Mouse (Mus musculus): ENCODE measurements around the gene Mre11a.
"Not testable (repeated sequence)": the region's sequence is repeated elsewhere in the genome, so short reads cannot be mapped to it uniquely, and the experiment has no call there.

The Mre11a gene

GRCm38 (mm10) chr9:14870377-14870776, 85.9 kb downstream of the Mre11a start:
- no peak for DNase-seq (ENCODE audit: low spot score)

DNA sequence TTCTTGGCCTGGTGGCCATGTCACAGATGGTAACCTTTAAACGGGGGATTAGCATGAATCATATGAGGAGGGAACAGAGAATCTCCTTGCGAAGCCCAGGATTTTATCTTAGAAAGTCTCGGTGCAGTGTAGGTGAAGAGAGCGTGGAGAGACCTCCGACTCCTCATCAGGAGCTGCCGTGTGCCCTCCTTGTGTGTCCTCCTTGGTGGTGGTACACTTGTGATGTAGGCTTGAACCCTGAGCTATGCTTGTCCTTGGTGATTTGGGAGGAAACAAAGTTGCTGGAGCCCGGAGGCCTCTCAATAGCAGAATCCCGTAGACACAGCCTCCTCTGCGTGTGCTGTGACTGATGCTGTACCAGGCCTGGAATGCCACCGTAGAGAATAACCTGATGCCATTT, 86.3 kb downstream of the Mre11a start:
- DNase-seq (ENCODE audit: low spot score) = no peak

DNA sequence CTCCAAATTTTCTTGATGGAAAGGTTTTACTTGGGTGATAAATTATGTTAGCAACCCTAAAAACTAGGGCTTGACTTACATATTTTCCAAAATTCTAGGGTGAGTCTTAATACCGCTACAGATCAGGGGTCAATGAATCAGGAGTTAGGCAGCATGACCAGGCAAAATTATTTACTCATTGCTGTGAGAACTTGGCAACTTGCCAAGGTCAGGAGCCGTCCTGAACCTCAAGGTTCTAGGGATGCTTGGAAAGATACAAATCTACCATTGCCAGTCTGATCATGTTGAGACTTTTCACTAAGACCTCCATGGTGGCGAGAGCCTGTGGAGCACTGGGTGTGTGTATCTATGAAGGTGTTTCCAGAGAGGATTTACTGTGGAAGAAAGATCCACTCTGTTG, 87.1 kb downstream of the Mre11a start:
- DNase-seq (ENCODE audit: low spot score) = no peak

DNA sequence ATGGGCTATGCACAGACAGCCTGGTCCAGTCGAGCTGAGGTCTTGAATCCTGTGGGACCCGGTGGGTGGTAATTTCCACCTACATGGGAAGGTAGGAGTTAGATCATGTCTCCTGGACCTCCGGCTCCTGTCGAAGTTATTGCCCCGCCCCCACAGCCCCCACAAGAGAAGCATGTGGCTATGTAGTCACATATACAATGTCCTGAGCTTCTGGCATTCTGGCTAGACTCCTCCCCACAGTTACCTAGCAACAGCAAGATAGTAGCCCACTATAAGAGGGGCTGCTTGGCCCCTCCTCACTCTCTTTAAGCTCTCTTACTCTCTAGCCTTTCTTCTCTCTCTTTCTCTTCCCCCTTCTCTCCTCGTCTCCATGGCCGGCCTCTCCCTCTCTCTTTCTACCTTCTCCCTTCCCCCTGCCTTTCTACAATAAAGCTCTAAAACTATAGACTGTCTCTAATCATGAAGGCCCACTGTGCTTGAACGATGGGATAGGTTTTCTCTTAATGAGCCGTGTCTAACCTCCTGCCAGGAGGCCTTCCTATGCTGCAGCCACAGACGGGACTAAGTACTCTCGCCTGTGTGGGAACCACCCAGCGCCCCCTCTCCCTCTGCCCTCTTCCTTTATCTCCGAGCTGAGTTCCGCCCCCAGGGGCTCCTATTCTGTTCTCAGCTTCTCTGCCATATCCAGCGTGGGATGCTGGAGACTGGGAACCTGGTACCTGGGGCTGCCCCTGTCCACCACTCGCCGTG, 87.9 kb downstream of the Mre11a start:
- DNase-seq (ENCODE audit: low spot score) = no peak

GRCm38 (mm10) chr9:14875743-14876507, 91.5 kb downstream of the Mre11a start:
- DNase-seq (ENCODE audit: low spot score) = no peak

DNA sequence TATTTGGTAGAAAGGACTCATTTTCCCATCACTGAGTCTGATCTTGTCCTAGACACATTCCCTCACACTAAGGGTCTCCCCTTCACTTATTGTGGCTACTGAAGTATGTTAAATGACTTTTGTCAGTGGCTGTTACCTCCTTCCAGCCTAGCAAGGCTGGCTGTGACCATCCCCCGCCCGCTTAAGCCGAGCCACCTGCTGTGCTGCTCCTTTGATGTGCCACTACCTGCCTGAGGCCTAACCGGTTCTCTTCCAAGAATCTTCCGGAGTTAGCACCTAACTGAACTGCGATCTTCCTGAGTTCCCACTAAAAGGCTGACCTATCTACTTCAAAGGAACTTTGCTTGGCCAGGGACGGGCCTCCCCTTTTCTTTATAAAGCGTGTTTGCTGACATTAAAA, 92.1 kb downstream of the Mre11a start:
- not testable (repeated sequence) for DNase-seq (ENCODE audit: low spot score)

DNA sequence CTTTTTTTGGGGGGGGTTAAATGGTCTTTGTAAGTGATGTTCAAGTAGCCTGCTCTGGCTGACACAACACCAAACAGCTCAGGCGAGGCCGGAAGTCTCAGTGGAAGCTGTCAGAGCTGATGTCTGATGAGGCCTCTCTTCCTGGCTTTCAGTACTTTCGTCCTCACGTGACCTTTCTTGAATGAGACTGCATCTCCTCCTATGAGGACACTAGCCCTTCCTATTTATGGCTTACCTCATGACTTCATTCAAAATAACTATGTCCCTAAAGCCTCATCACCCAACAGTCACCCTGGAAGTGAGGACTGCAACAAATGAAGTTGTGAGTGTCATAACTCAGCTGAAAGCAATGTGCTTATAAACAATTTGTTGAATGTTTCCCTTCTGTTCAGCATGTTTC, 100.2 kb downstream of the Mre11a start:
- no peak for DNase-seq (ENCODE audit: low spot score)

- DNase-seq (ENCODE audit: low spot score) = no peak
Measured at GRCm38 (mm10) chr9:14885151-14885550, 100.7 kb downstream of the Mre11a start.

- DNase-seq (ENCODE audit: low spot score) = no peak
Measured at GRCm38 (mm10) chr9:14885954-14886353, 101.5 kb downstream of the Mre11a start.

Measured in testis, postnatal 14 days (tissue).